Mouse (Mus musculus) embryonic facial prominence, embryonic 12.5 days (tissue): ENCODE data around the gene Wdr89. TPM values are rescaled to one million over a fixed set of nuclear protein-coding genes. Genes with fewer than 3 reads are reported as not detected.

Experiments used
- ATAC-seq: fragments of 200-750 bp; cut with Nextera tagmentation; 2 replicates; pipeline ENCODE4 v1.8.0; 2017; ENCODE audit not compliant: insufficient number of reproducible peaks, insufficient read depth, low FRiP score, low TSS enrichment
- H3K27ac ChIP-seq: fragments of 300-500 bp; sonication (generic); 2 replicates; pipeline ENCODE4 v1.5.1; 2016; ENCODE audit warnings: mild to moderate bottlenecking
- H3K27me3 ChIP-seq: fragments of 300-500 bp; sonication (generic); 2 replicates; pipeline ENCODE4 v1.6.1; 2016; ENCODE audit warnings: mild to moderate bottlenecking, moderate library complexity
- H3K36me3 ChIP-seq: fragments of 300-500 bp; sonication (generic); 2 replicates; pipeline ENCODE4 v1.6.1; 2016; ENCODE audit warnings: mild to moderate bottlenecking
- H3K4me1 ChIP-seq: fragments of 300-500 bp; sonication (generic); 2 replicates; pipeline ENCODE4 v1.6.1; 2016
- H3K4me2 ChIP-seq: fragments of 300-500 bp; sonication (generic); replicated peaks from 2 replicates; pipeline ENCODE4 v1.6.1; 2016; ENCODE audit warnings: mild to moderate bottlenecking, moderate library complexity
- H3K4me3 ChIP-seq: fragments of 300-500 bp; sonication (generic); 2 replicates; pipeline ENCODE4 v1.5.1; 2016; ENCODE audit warnings: mild to moderate bottlenecking
- H3K9ac ChIP-seq: fragments of 300-500 bp; sonication (generic); 2 replicates; pipeline ENCODE4 v1.6.1; 2016; ENCODE audit warnings: mild to moderate bottlenecking, moderate library complexity
- H3K9me3 ChIP-seq: fragments of 300-500 bp; sonication (generic); 2 replicates; pipeline ENCODE4 v1.6.1; 2016; ENCODE audit warnings: mild to moderate bottlenecking, moderate library complexity
- WGBS: fragments of 180-500 bp; shearing (Covaris S2); methylation state at CpG from one replicate; pipeline ENCODE4 v1.1.7; 2016; 5-methylcytosine and 5-hydroxymethylcytosine counted together
- polyA plus RNA-seq: library from polyadenylated mRNA; unstranded; fragments of >200 nt; fragmentation: Nextera tagmentation; extraction: Ambion mirVana; gene quantifications from 2 replicates; pipeline ENCODE4 v1.2.1, GENCODE M21; 2016

Wdr89 gene
- polyA plus RNA-seq, 1 experiment from 2014 or later, result 14.6 TPM

- Histone ChIP-seq H3K27me3 (no peaks in the 10 kb centered on the region), H3K27ac (no peak overlapping the region), H3K4me2 (no peak overlapping the region), H3K4me1 (no peaks in the 10 kb centered on the region), H3K4me3 (no peak overlapping the region), H3K9ac (no peak overlapping the region), H3K36me3 (no peaks in the 10 kb centered on the region), H3K9me3 (no peaks in the 10 kb centered on the region)
- ATAC-seq, result no peak
- WGBS, result 97% methylated on average over 1 of the region's 1 CpGs
Observed at GRCm38 (mm10) chr12:75641726-75642125, 27.6 kb downstream of the Wdr89 start.

- Histone ChIP-seq H3K9me3 (no peaks in the 10 kb centered on the region), H3K27me3 (no peaks in the 10 kb centered on the region), H3K9ac (no peak overlapping the region), H3K4me3 (no peak overlapping the region), H3K4me2 (no peak overlapping the region), H3K4me1 (no peaks in the 10 kb centered on the region), H3K27ac (no peak overlapping the region), H3K36me3 (no peaks in the 10 kb centered on the region)
- no peak for ATAC-seq
- 78% methylated on average over 2 of the region's 2 CpGs for WGBS
Observed at GRCm38 (mm10) chr12:75638345-75638744, 31.0 kb downstream of the Wdr89 start.

GRCm38 (mm10) chr12:75637103-75637502 lies 32.2 kb downstream of the Wdr89 start:
- Histone ChIP-seq H3K9ac (no peak overlapping the region), H3K9me3 (no peaks in the 10 kb centered on the region), H3K27ac (no peak overlapping the region), H3K36me3 (0 out of 2 replicates have a peak, but pooled peaks cover 3% of the 10 kb centered on the region), H3K4me2 (no peak overlapping the region), H3K4me1 (no peaks in the 10 kb centered on the region), H3K27me3 (no peaks in the 10 kb centered on the region), H3K4me3 (no peak overlapping the region)
- no peak for ATAC-seq
- WGBS, result 89% methylated on average over 3 of the region's 3 CpGs

GRCm38 (mm10) chr12:75635771-75636430 lies 33.4 kb downstream of the Wdr89 start:
- H3K27me3 ChIP-seq, result no peaks in the 10 kb centered on the region
- 0 out of 2 replicates have a peak, but pooled peaks cover 3% of the 10 kb centered on the region for H3K36me3 ChIP-seq
- WGBS, result 83% methylated on average over 10 of the region's 10 CpGs
- H3K4me3 ChIP-seq, result no peak overlapping the region
- no peak for ATAC-seq
- no peak overlapping the region for H3K27ac ChIP-seq
- no peaks in the 10 kb centered on the region for H3K4me1 ChIP-seq
- no peak overlapping the region for H3K4me2 ChIP-seq
- H3K9ac ChIP-seq, result no peak overlapping the region
- H3K9me3 ChIP-seq, result no peaks in the 10 kb centered on the region

- Histone ChIP-seq H3K9ac (no peak overlapping the region), H3K27ac (no peak overlapping the region), H3K4me1 (no peaks in the 10 kb centered on the region), H3K4me3 (no peak overlapping the region), H3K27me3 (no peaks in the 10 kb centered on the region), H3K4me2 (no peak overlapping the region), H3K9me3 (no peaks in the 10 kb centered on the region), H3K36me3 (0 out of 2 replicates have a peak, but pooled peaks cover 3% of the 10 kb centered on the region)
- WGBS, result 64% methylated on average over 1 of the region's 1 CpGs
- no peak for ATAC-seq
Observed at GRCm38 (mm10) chr12:75629618-75630017, 39.7 kb downstream of the Wdr89 start.

- Histone ChIP-seq H3K4me1 (no peaks in the 10 kb centered on the region), H3K27ac (no peak overlapping the region), H3K4me2 (no peak overlapping the region), H3K4me3 (no peak overlapping the region), H3K9me3 (peaks cover 6% of the 10 kb centered on the region; the same call in 1 of the 2 replicates), H3K9ac (no peak overlapping the region), H3K27me3 (no peaks in the 10 kb centered on the region), H3K36me3 (no peaks in the 10 kb centered on the region)
- ATAC-seq, result no peak
- WGBS, result 90% methylated on average over 5 of the region's 5 CpGs
Observed at GRCm38 (mm10) chr12:75623292-75623691, 46.0 kb downstream of the Wdr89 start.

GRCm38 (mm10) chr12:75622835-75623234 lies 46.5 kb downstream of the Wdr89 start:
- H3K4me3 ChIP-seq, result no peak overlapping the region
- H3K36me3 ChIP-seq, result no peaks in the 10 kb centered on the region
- peaks cover 6% of the 10 kb centered on the region; the same call in 1 of the 2 replicates for H3K9me3 ChIP-seq
- H3K27ac ChIP-seq, result no peak overlapping the region
- no peak for ATAC-seq
- H3K27me3 ChIP-seq, result no peaks in the 10 kb centered on the region
- 65% methylated on average over 3 of the region's 3 CpGs for WGBS
- H3K4me1 ChIP-seq, result no peaks in the 10 kb centered on the region
- H3K9ac ChIP-seq, result no peak overlapping the region
- H3K4me2 ChIP-seq, result no peak overlapping the region

- no peak overlapping the region for H3K4me3 ChIP-seq
- no peak overlapping the region for H3K9ac ChIP-seq
- H3K4me1 ChIP-seq, result no peaks in the 10 kb centered on the region
- WGBS, result 55% methylated on average over 8 of the region's 8 CpGs
- ATAC-seq, result no peak
- no peaks in the 10 kb centered on the region for H3K36me3 ChIP-seq
- H3K9me3 ChIP-seq, result peaks cover 6% of the 10 kb centered on the region; the same call in 1 of the 2 replicates
- no peak overlapping the region for H3K4me2 ChIP-seq
- no peak overlapping the region for H3K27ac ChIP-seq
- H3K27me3 ChIP-seq, result no peaks in the 10 kb centered on the region
Observed at GRCm38 (mm10) chr12:75616841-75617240, 52.5 kb downstream of the Wdr89 start.

- no peak for ATAC-seq
- Histone ChIP-seq H3K4me3 (peak overlapping the region; percentile 31), H3K27me3 (no peaks in the 10 kb centered on the region), H3K9ac (no peak overlapping the region), H3K9me3 (peaks cover 3% of the 10 kb centered on the region; the same call in 1 of the 2 replicates), H3K4me1 (no peaks in the 10 kb centered on the region), H3K4me2 (peak overlapping the region; percentile 56), H3K27ac (no peak overlapping the region), H3K36me3 (no peaks in the 10 kb centered on the region)
- WGBS, result 5% methylated on average over 24 of the region's 24 CpGs
Observed at GRCm38 (mm10) chr12:75616158-75616791, 53.1 kb downstream of the Wdr89 start.

- Histone ChIP-seq H3K9me3 (0 out of 2 replicates have a peak, but pooled peaks cover 1% of the 10 kb centered on the region), H3K4me2 (peak overlapping the region; percentile 56), H3K4me3 (no peak overlapping the region), H3K27ac (no peak overlapping the region), H3K4me1 (no peaks in the 10 kb centered on the region), H3K27me3 (no peaks in the 10 kb centered on the region), H3K36me3 (no peaks in the 10 kb centered on the region), H3K9ac (no peak overlapping the region)
- 51% methylated on average over 3 of the region's 3 CpGs for WGBS
- ATAC-seq, result no peak
Observed at GRCm38 (mm10) chr12:75615556-75615955, 53.8 kb downstream of the Wdr89 start.

GRCm38 (mm10) chr12:75612711-75613110 lies 56.6 kb downstream of the Wdr89 start:
- Histone ChIP-seq H3K9me3 (no peaks in the 10 kb centered on the region), H3K36me3 (no peaks in the 10 kb centered on the region), H3K4me2 (no peak overlapping the region), H3K9ac (no peak overlapping the region), H3K4me3 (no peak overlapping the region), H3K4me1 (no peaks in the 10 kb centered on the region), H3K27ac (no peak overlapping the region), H3K27me3 (no peaks in the 10 kb centered on the region)
- ATAC-seq, result no peak
- 83% methylated on average over 7 of the region's 7 CpGs for WGBS

- Histone ChIP-seq H3K9ac (no peak overlapping the region), H3K9me3 (no peaks in the 10 kb centered on the region), H3K4me1 (peaks cover 8% of the 10 kb centered on the region), H3K27ac (no peak overlapping the region), H3K4me3 (no peak overlapping the region), H3K36me3 (no peaks in the 10 kb centered on the region), H3K4me2 (no peak overlapping the region), H3K27me3 (no peaks in the 10 kb centered on the region)
- ATAC-seq, result no peak
- 7% methylated on average over 4 of the region's 4 CpGs for WGBS
Observed at GRCm38 (mm10) chr12:75599490-75599889, 69.8 kb downstream of the Wdr89 start.
